Mouse (Mus musculus): ENCODE data around the gene Psg20. TPM values are rescaled to one million over a fixed set of nuclear protein-coding genes. Genes with fewer than 3 reads are reported as not detected.

Psg20 gene
- not detected for polyA plus RNA-seq (2015; fragmentation: Illumina TruSeq; extraction: RNeasy Lipid Tissue Mini Kit (QIAGEN cat#74804); ENCODE audit: insufficient read depth, low read depth, low replicate concordance)

DNA sequence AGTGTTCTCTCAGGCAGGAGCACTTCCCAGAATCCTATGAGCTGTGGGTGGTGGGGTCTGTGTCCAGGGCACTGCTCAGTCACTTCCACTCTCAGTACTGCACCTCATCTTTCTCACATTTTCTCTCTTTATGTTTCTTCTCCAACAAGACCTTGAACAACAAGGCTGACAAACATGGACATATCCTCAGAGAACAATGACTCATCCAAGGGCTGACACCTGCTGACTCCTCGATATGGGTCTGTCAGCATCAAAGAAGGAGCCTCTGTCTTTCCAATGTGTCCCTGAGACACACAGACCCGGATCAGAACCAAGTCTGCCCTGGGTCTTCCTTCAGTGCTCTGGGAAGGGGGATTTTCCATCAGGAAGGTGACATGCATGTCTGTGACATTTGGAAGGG lies at the start of gene Psg20:
Gene Psg20, minus strand, starts transcription at position 101 of the 400 bp plus-strand sequence.

DNA sequence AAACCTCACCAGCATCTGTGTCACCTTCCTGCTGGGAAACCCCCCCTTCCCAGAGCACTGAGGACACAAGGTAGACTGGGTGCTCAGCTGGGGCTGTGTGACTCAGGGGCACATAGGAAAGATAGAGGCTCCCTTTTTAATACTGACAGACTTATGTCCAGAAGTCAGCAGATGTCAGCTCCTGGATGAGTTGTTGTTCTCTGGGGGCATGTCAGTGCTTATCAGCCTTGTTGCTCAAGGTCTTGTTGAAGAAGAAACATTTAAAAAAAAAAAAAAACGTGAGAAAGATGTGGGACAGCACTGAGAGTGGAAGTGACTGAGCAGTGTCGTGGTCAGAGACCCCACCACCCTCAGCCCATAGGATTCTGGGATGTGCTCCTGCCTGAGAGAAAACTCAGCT lies 31.8 kb upstream of the Psg20 start, which contains the start of gene Psg22:
Gene Psg22, plus strand, starts transcription at position 301 of the 400 bp plus-strand sequence.

DNA sequence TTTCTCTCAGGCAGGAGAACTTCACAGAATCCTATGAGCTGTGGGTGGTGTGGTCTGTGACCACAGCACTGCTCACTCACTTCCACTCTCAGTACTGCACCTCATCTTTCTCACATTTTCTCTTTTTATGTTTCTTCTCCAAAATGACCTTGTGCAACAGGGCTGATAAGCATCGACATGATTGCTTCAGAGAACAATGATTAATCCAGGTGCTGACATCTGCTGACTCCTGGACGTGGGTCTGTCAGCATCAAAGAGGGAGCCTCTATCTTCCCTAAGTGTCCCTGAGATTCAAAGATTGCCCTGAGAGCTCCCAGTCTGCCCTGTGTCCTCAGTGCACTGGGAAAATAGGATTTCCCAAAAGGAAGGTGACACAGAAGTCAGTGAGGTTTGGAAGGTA lies 29.4 kb downstream of the Psg20 start, which contains the start of gene Psg21:
Gene Psg21, minus strand, starts transcription at position 101 of the 400 bp plus-strand sequence.

Other genes with a start within 250 kb of the Psg20 start
- gene Psg26, start 202.0 kb downstream of the Psg20 start, polyA plus RNA-seq (2015; fragmentation: Illumina TruSeq; extraction: RNeasy Lipid Tissue Mini Kit (QIAGEN cat#74804); ENCODE audit: insufficient read depth, low read depth, low replicate concordance), result not detected
- not detected for gene Psg25, start 153.9 kb downstream of the Psg20 start, polyA plus RNA-seq (2015; fragmentation: Illumina TruSeq; extraction: RNeasy Lipid Tissue Mini Kit (QIAGEN cat#74804); ENCODE audit: insufficient read depth, low read depth, low replicate concordance)
- not detected for gene Psg27, start 118.9 kb downstream of the Psg20 start, polyA plus RNA-seq (2015; fragmentation: Illumina TruSeq; extraction: RNeasy Lipid Tissue Mini Kit (QIAGEN cat#74804); ENCODE audit: insufficient read depth, low read depth, low replicate concordance)
- not detected for gene Psg23, start 69.7 kb downstream of the Psg20 start, polyA plus RNA-seq (2015; fragmentation: Illumina TruSeq; extraction: RNeasy Lipid Tissue Mini Kit (QIAGEN cat#74804); ENCODE audit: insufficient read depth, low read depth, low replicate concordance)
- not detected for gene Psg21, start 29.5 kb downstream of the Psg20 start, polyA plus RNA-seq (2015; fragmentation: Illumina TruSeq; extraction: RNeasy Lipid Tissue Mini Kit (QIAGEN cat#74804); ENCODE audit: insufficient read depth, low read depth, low replicate concordance)
- not detected for gene Psg22, start 31.9 kb upstream of the Psg20 start, polyA plus RNA-seq (2015; fragmentation: Illumina TruSeq; extraction: RNeasy Lipid Tissue Mini Kit (QIAGEN cat#74804); ENCODE audit: insufficient read depth, low read depth, low replicate concordance)
- gene Psg19, start 112.3 kb upstream of the Psg20 start, polyA plus RNA-seq (2015; fragmentation: Illumina TruSeq; extraction: RNeasy Lipid Tissue Mini Kit (QIAGEN cat#74804); ENCODE audit: insufficient read depth, low read depth, low replicate concordance), result not detected
- gene Psg17, start 135.4 kb upstream of the Psg20 start, polyA plus RNA-seq (2015; fragmentation: Illumina TruSeq; extraction: RNeasy Lipid Tissue Mini Kit (QIAGEN cat#74804); ENCODE audit: insufficient read depth, low read depth, low replicate concordance), result not detected
- gene Mill2, start 153.8 kb upstream of the Psg20 start, polyA plus RNA-seq (2015; fragmentation: Illumina TruSeq; extraction: RNeasy Lipid Tissue Mini Kit (QIAGEN cat#74804); ENCODE audit: insufficient read depth, low read depth, low replicate concordance), result 4.3 TPM
- gene Pglyrp1, start 185.1 kb upstream of the Psg20 start, polyA plus RNA-seq (2015; fragmentation: Illumina TruSeq; extraction: RNeasy Lipid Tissue Mini Kit (QIAGEN cat#74804); ENCODE audit: insufficient read depth, low read depth, low replicate concordance), result not detected
- 4.1 TPM for gene Ccdc61, start 224.2 kb upstream of the Psg20 start, polyA plus RNA-seq (2015; fragmentation: Illumina TruSeq; extraction: RNeasy Lipid Tissue Mini Kit (QIAGEN cat#74804); ENCODE audit: insufficient read depth, low read depth, low replicate concordance)
- 2.3 TPM for gene Nova2, start 239.7 kb upstream of the Psg20 start, polyA plus RNA-seq (2015; fragmentation: Illumina TruSeq; extraction: RNeasy Lipid Tissue Mini Kit (QIAGEN cat#74804); ENCODE audit: insufficient read depth, low read depth, low replicate concordance)